Mouse (Mus musculus): ENCODE data around the gene Rapgef5. TPM values are rescaled to one million over a fixed set of nuclear protein-coding genes. Genes with fewer than 3 reads are reported as not detected.

Gene Rapgef5
- polyA plus RNA-seq, 1 experiment from 2014 or later: 7.9 TPM

DNA sequence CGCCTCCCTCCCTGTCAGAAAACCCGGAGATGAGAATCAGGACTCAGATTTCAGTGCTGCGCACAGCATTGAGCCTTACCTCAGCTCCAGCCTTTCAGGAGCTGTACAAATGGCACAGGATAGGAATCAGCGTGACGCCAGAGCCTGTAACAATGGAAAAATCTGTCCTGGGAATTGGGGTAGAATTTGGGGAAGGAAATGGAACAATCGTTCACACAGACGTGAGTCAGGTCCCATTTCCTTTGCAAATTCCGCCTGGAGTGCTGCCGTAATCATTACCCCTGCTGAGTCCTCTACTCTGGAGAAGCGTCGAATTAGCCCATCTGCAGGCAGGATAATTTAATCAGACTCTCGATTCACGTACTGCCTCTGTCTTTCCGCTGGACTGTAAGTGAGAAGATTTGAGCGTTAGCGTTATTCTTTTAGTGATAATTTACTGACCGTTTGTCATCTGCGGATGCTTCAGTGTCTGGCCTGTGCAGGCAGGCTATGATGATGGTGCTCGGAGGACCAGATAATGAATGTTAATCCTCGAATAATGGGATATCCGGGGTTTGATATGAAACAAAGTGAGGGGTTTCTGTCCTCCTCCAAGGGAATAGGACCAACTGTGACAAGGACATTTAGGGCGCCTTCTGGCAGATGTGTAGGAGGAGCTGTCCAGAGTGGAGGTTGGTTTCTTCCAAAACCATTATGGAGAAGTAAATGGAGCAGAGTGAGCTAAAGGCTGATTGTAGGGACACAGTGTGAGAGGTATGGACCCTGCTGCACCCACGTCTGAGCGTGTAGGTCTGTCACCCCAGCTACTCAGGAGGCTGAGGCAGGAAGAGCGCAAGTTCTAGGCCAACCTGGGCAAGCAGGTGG is 235.5 kb downstream of the Rapgef5 start:
- Histone ChIP-seq H3K4me3 (ENCODE audit: low read depth, low read length) (no peak overlapping the region; the same call in 1 of the 2 replicates), H3K4me2 (ENCODE audit: low read depth, low read length, severe bottlenecking) (peak overlapping the region; percentile 34; the same call in 1 of the 2 replicates), H3K36me3 (ENCODE audit: control insufficient read depth, insufficient read depth, low read length) (no peaks in the 10 kb centered on the region), H3K27ac (ENCODE audit: low read depth, low read length) (0 out of 2 replicates have a peak overlapping the region, but pooled peaks have one; percentile 7), H3K9me3 (ENCODE audit: control insufficient read depth, low read length) (no peaks in the 10 kb centered on the region), H3K9ac (ENCODE audit: low read length) (0 out of 2 replicates have a peak overlapping the region, but pooled peaks have one; percentile 23), H3K27me3 (ENCODE audit: control insufficient read depth, insufficient read depth, low read length) (no peaks in the 10 kb centered on the region), H3K4me1 (replicated peaks; ENCODE audit: control insufficient read depth, insufficient read depth, low read length) (peaks cover 7% of the 10 kb centered on the region; the same call in 1 of the 2 replicates)
- ATAC-seq (replicated peaks; ENCODE audit: low FRiP score) (peak; percentile 73), DNase-seq (ENCODE audit: low spot score) (peak; percentile 57)
- WGBS: 23% methylated on average over 25 of the region's 25 CpGs

DNA sequence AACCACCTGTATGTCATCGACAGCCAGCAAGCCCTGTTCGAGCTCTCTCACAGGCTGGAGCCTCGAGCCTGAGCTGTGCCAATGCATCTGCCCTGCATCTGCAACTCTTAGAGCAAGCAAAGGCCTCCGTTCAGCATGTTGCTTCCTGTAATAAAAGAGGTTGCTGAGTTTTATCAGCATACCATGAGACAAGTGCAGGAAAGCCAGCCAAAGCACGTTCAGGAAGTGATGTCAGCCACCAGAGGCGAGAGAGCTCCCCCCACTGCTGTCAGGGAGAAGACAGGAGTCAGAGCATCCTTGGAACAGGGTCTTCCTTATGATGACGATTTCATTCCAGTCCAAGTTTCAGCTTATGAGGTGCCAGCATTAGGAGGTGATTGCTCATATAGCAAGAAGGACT is 239.7 kb downstream of the Rapgef5 start:
- Histone ChIP-seq H3K27ac (ENCODE audit: low read depth, low read length) (no peak overlapping the region), H3K9me3 (ENCODE audit: control insufficient read depth, low read length) (no peaks in the 10 kb centered on the region), H3K4me1 (replicated peaks; ENCODE audit: control insufficient read depth, insufficient read depth, low read length) (peaks cover 7% of the 10 kb centered on the region; the same call in 1 of the 2 replicates), H3K4me3 (ENCODE audit: low read depth, low read length) (no peak overlapping the region), H3K4me2 (ENCODE audit: low read depth, low read length, severe bottlenecking) (no peak overlapping the region), H3K27me3 (ENCODE audit: control insufficient read depth, insufficient read depth, low read length) (no peaks in the 10 kb centered on the region), H3K9ac (ENCODE audit: low read length) (no peak overlapping the region), H3K36me3 (ENCODE audit: control insufficient read depth, insufficient read depth, low read length) (no peaks in the 10 kb centered on the region)
- no peak for DNase-seq (ENCODE audit: low spot score)
- ATAC-seq (replicated peaks; ENCODE audit: low FRiP score): no peak
- 83% methylated on average over 7 of the region's 7 CpGs for WGBS

DNA sequence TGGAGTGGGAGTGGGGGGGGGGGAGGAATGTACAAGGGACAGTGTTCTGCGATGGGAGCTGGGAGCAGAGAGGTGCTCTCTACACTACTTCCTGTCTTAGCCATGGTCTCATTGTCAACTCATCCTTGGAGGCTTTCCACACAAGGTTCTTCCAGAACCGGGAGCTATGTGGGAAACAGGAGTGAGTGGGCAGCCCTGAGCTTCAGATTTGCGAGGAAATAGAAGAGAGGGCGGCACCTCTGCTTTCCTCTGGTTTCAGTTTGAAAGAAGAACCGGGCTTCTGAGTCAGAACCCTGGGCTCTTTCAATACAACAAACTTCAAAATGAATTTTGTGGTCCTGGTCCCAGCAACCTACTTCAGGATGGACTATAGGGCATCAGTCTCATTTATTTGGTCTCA is 244.1 kb downstream of the Rapgef5 start:
- DNase-seq (ENCODE audit: low spot score) (no peak), ATAC-seq (replicated peaks; ENCODE audit: low FRiP score) (no peak)
- Histone ChIP-seq H3K27ac (ENCODE audit: low read depth, low read length) (no peak overlapping the region), H3K4me3 (ENCODE audit: low read depth, low read length) (no peak overlapping the region), H3K27me3 (ENCODE audit: control insufficient read depth, insufficient read depth, low read length) (no peaks in the 10 kb centered on the region), H3K9ac (ENCODE audit: low read length) (no peak overlapping the region), H3K9me3 (ENCODE audit: control insufficient read depth, low read length) (no peaks in the 10 kb centered on the region), H3K4me1 (replicated peaks; ENCODE audit: control insufficient read depth, insufficient read depth, low read length) (no peaks in the 10 kb centered on the region), H3K4me2 (ENCODE audit: low read depth, low read length, severe bottlenecking) (no peak overlapping the region), H3K36me3 (ENCODE audit: control insufficient read depth, insufficient read depth, low read length) (no peaks in the 10 kb centered on the region)
- WGBS: 85% methylated on average over 5 of the region's 5 CpGs

DNA sequence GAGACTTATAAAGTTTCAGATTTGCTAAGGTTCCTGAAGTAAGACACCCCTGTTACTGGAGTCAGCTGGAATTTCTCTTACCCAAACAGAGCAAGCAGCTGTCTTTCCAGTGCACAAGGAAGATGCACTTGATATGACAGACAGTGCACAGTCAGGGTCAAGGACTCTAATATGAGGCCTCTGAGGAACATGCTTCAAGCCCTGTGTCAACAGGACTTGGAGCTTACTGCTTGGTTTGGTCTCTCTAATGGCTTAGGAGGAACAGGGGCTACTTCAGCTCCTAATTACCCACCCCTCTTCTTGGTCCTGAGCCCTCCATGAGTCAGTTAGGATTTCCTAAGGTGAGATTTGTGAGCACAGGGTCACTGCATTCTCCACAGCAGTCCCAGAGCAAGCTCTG is 244.6 kb downstream of the Rapgef5 start:
- no peaks in the 10 kb centered on the region for H3K4me1 ChIP-seq (replicated peaks; ENCODE audit: control insufficient read depth, insufficient read depth, low read length)
- no peaks in the 10 kb centered on the region for H3K27me3 ChIP-seq (ENCODE audit: control insufficient read depth, insufficient read depth, low read length)
- H3K36me3 ChIP-seq (ENCODE audit: control insufficient read depth, insufficient read depth, low read length): no peaks in the 10 kb centered on the region
- H3K4me2 ChIP-seq (ENCODE audit: low read depth, low read length, severe bottlenecking): no peak overlapping the region
- no peak overlapping the region for H3K27ac ChIP-seq (ENCODE audit: low read depth, low read length)
- H3K9me3 ChIP-seq (ENCODE audit: control insufficient read depth, low read length): no peaks in the 10 kb centered on the region
- no peak for ATAC-seq (replicated peaks; ENCODE audit: low FRiP score)
- no peak overlapping the region for H3K9ac ChIP-seq (ENCODE audit: low read length)
- no peak overlapping the region for H3K4me3 ChIP-seq (ENCODE audit: low read depth, low read length)
- no peak for DNase-seq (ENCODE audit: low spot score)

- Histone ChIP-seq H3K4me2 (ENCODE audit: low read depth, low read length, severe bottlenecking) (no peak overlapping the region), H3K36me3 (ENCODE audit: control insufficient read depth, insufficient read depth, low read length) (no peaks in the 10 kb centered on the region), H3K4me3 (ENCODE audit: low read depth, low read length) (no peak overlapping the region), H3K27me3 (ENCODE audit: control insufficient read depth, insufficient read depth, low read length) (no peaks in the 10 kb centered on the region), H3K9ac (ENCODE audit: low read length) (no peak overlapping the region), H3K4me1 (replicated peaks; ENCODE audit: control insufficient read depth, insufficient read depth, low read length) (no peaks in the 10 kb centered on the region), H3K9me3 (ENCODE audit: control insufficient read depth, low read length) (no peaks in the 10 kb centered on the region), H3K27ac (ENCODE audit: low read depth, low read length) (no peak overlapping the region)
- no peak for ATAC-seq (replicated peaks; ENCODE audit: low FRiP score)
- no peak for DNase-seq (ENCODE audit: low spot score)
- WGBS: 71% methylated on average over 1 of the region's 1 CpGs
Observed at GRCm38 (mm10) chr12:117761698-117762097, 245.4 kb downstream of the Rapgef5 start.

DNA sequence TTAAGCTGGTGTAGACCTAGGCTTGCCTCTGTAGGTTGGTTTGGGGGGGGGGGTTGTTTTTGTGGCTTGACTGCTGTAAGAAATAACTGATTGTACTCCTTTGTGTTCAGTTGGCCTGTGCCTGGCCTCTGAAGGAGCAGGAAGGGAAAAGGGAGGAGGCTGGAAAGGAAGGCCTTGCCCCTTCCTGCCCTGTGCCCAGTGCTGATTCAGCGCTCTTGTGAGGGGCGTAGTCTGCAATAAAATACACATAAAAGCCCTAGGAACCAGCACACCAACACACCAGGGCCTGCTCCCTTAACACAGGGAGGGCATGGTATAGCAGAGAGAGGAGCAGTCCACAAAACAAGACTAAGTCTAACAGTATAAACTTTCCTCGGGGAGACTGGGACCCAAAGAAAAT is 247.0 kb downstream of the Rapgef5 start:
- Histone ChIP-seq H3K9ac (ENCODE audit: low read length) (no peak overlapping the region), H3K9me3 (ENCODE audit: control insufficient read depth, low read length) (no peaks in the 10 kb centered on the region), H3K4me3 (ENCODE audit: low read depth, low read length) (no peak overlapping the region), H3K27me3 (ENCODE audit: control insufficient read depth, insufficient read depth, low read length) (no peaks in the 10 kb centered on the region), H3K4me1 (replicated peaks; ENCODE audit: control insufficient read depth, insufficient read depth, low read length) (no peaks in the 10 kb centered on the region), H3K36me3 (ENCODE audit: control insufficient read depth, insufficient read depth, low read length) (no peaks in the 10 kb centered on the region), H3K27ac (ENCODE audit: low read depth, low read length) (no peak overlapping the region), H3K4me2 (ENCODE audit: low read depth, low read length, severe bottlenecking) (no peak overlapping the region)
- WGBS: 86% methylated on average over 3 of the region's 3 CpGs
- DNase-seq (ENCODE audit: low spot score) (no peak), ATAC-seq (replicated peaks; ENCODE audit: low FRiP score) (no peak)

DNA sequence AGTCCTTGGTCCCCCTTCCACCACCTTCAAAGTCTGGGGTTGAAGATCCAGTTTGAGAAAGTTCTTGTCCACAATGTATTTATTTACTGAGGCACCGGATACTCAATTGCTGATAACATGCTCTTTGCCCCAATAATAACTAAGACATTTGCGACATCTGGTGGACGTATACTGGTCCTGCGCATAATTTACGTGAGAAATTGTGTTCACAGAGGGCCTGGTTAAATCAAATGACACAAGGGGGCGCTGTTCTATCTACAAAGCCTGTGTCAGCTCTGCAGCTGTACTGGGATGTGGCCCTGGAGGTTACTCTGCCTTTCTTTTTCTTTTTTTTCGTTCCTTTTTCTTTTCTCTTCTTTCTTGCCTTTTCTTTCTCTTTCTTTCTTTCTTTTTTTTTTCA is 248.6 kb downstream of the Rapgef5 start:
- Histone ChIP-seq H3K4me2 (ENCODE audit: low read depth, low read length, severe bottlenecking) (no peak overlapping the region), H3K27me3 (ENCODE audit: control insufficient read depth, insufficient read depth, low read length) (no peaks in the 10 kb centered on the region), H3K9me3 (ENCODE audit: control insufficient read depth, low read length) (no peaks in the 10 kb centered on the region), H3K4me3 (ENCODE audit: low read depth, low read length) (no peak overlapping the region), H3K36me3 (ENCODE audit: control insufficient read depth, insufficient read depth, low read length) (no peaks in the 10 kb centered on the region), H3K27ac (ENCODE audit: low read depth, low read length) (no peak overlapping the region), H3K9ac (ENCODE audit: low read length) (no peak overlapping the region), H3K4me1 (replicated peaks; ENCODE audit: control insufficient read depth, insufficient read depth, low read length) (no peaks in the 10 kb centered on the region)
- DNase-seq (ENCODE audit: low spot score) (peak; percentile 84), ATAC-seq (replicated peaks; ENCODE audit: low FRiP score) (peak; percentile 63)
- 7% methylated on average over 7 of the region's 7 CpGs for WGBS

DNA sequence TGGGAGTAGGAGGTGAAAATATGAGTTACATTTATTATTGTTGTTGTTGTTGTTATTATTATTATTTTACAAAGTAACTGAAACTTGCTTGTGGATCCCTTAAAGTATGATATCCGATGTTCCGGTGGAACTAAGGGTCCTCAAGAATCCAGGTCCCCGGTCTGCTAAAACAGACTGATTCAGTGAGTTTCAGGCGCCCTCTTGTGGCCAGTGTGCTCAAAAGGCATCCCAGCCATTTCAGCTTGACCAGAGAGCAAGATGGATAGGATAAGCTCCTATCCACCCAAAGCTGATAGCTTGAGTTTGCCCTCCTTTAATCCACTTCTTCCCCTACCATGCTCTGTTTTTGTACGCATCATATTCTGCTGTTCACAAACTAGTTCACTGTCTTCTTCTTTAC is 252.8 kb downstream of the Rapgef5 start:
- WGBS: 11% methylated on average over 5 of the region's 5 CpGs
- ATAC-seq (replicated peaks; ENCODE audit: low FRiP score): no peak
- Histone ChIP-seq H3K4me3 (ENCODE audit: low read depth, low read length) (no peak overlapping the region), H3K9ac (ENCODE audit: low read length) (no peak overlapping the region), H3K27ac (ENCODE audit: low read depth, low read length) (no peak overlapping the region), H3K27me3 (ENCODE audit: control insufficient read depth, insufficient read depth, low read length) (no peaks in the 10 kb centered on the region), H3K4me2 (ENCODE audit: low read depth, low read length, severe bottlenecking) (no peak overlapping the region), H3K9me3 (ENCODE audit: control insufficient read depth, low read length) (no peaks in the 10 kb centered on the region), H3K36me3 (ENCODE audit: control insufficient read depth, insufficient read depth, low read length) (no peaks in the 10 kb centered on the region), H3K4me1 (replicated peaks; ENCODE audit: control insufficient read depth, insufficient read depth, low read length) (no peaks in the 10 kb centered on the region)
- peak; percentile 89 for DNase-seq (ENCODE audit: low spot score)

DNA sequence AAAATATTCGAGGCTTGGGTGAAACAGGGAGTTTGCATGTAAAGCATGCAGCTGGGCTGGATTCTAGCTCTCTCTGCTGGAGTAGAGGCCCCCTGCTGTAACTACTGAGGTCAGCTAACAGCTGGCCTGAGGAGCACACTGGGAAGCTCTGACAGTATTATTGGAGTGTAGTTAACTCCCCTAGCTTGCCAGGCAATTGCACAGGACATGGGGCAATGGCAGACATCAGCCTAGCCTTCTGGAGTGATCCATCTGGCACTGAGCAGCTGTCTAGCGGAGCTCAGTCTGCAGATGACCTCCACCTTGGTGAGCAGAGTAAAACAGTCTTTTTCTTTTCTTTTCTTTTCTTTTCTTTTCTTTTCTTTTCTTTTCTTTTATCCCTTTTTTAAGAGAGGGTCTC is 253.9 kb downstream of the Rapgef5 start:
- DNase-seq (ENCODE audit: low spot score): no peak
- Histone ChIP-seq H3K4me2 (ENCODE audit: low read depth, low read length, severe bottlenecking) (no peak overlapping the region), H3K27ac (ENCODE audit: low read depth, low read length) (no peak overlapping the region), H3K4me3 (ENCODE audit: low read depth, low read length) (no peak overlapping the region), H3K9ac (ENCODE audit: low read length) (no peak overlapping the region), H3K36me3 (ENCODE audit: control insufficient read depth, insufficient read depth, low read length) (no peaks in the 10 kb centered on the region), H3K27me3 (ENCODE audit: control insufficient read depth, insufficient read depth, low read length) (no peaks in the 10 kb centered on the region), H3K4me1 (replicated peaks; ENCODE audit: control insufficient read depth, insufficient read depth, low read length) (no peaks in the 10 kb centered on the region), H3K9me3 (ENCODE audit: control insufficient read depth, low read length) (no peaks in the 10 kb centered on the region)
- WGBS: 40% methylated on average over 2 of the region's 2 CpGs
- no peak for ATAC-seq (replicated peaks; ENCODE audit: low FRiP score)

Measured in forebrain, embryonic 11.5 days (tissue).